Mouse (Mus musculus): ENCODE data around the gene Sertad2.

DNA sequence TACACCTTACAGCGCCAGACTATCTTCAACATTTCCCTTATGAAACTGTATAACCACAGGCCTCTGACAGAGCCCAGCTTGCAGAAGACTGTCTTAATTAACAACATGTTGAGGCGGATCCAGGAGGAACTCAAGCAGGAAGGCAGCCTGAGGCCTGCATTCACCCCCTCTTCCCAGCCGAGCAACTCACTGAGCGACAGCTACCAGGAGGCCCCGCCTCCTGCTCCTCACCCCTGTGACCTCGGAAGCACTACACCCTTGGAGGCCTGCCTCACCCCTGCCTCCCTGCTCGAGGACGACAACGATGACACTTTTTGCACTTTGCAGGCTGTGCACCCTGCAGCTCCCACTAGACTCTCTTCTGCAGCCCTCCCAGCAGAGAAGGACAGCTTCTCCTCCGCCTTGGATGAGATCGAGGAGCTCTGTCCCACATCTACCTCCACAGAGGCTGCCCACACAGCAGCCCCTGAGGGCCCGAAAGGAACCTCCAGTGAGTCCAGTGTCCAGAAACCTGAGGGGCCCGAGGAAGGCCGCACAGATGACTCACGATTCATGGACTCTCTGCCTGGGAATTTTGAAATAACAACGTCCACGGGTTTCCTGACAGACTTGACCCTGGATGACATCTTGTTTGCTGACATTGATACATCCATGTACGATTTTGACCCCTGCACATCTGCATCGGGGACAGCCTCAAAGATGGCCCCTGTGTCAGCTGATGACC, 105.0 kb downstream of the Sertad2 start:
- no peak for TF ChIP-seq CTCF (IDR thresholded peaks at IDR 0.05; ENCODE audit: low read depth, low read length)
- no peak for TF ChIP-seq GATA1 (IDR thresholded peaks at IDR 0.05; ENCODE audit: borderline replicate concordance, low read length)
- no peak for TF ChIP-seq TAL1 (conservative IDR thresholded peaks at IDR 0.05; ENCODE audit: low read depth, low read length)
